Mouse (Mus musculus) heart, embryonic 16.5 days (tissue): ENCODE measurements around the gene Tnc. TPM values are rescaled to one million over a fixed set of nuclear protein-coding genes. Genes with fewer than 3 reads are reported as not detected.

Source experiments
- ATAC-seq: fragments of 200-750 bp; cut with Nextera tagmentation; replicated peaks from 2 replicates; pipeline ENCODE4 v1.8.0; 2017; ENCODE audit warnings: moderate number of reproducible peaks; ENCODE audit not compliant: insufficient read depth, low FRiP score; ENCODE audit errors: extremely low read depth
- H3K27ac ChIP-seq: fragments of 300-500 bp; sonication (generic); 2 replicates; pipeline ENCODE4 v1.5.1; 2014; ENCODE audit warnings: mild to moderate bottlenecking, low read length, control low read depth, moderate library complexity
- H3K27me3 ChIP-seq: fragments of 300-500 bp; sonication (generic); 2 replicates; pipeline ENCODE4 v1.6.1; 2014; ENCODE audit warnings: low read length, mixed read lengths; ENCODE audit not compliant: control insufficient read depth, insufficient read depth
- H3K36me3 ChIP-seq: fragments of 300-500 bp; sonication (generic); 2 replicates; pipeline ENCODE4 v1.6.1; 2014; ENCODE audit not compliant: control insufficient read depth, insufficient read depth
- H3K4me1 ChIP-seq: fragments of 300-500 bp; sonication (generic); 2 replicates; pipeline ENCODE4 v1.6.1; 2014; ENCODE audit warnings: low read length, mixed read lengths; ENCODE audit not compliant: control insufficient read depth, insufficient read depth
- H3K4me2 ChIP-seq: fragments of 300-500 bp; sonication (generic); 2 replicates; pipeline ENCODE4 v1.6.1; 2014; ENCODE audit warnings: low read depth, mild to moderate bottlenecking, control low read depth, low read length
- H3K4me3 ChIP-seq: fragments of 300-500 bp; sonication (generic); 2 replicates; pipeline ENCODE4 v1.5.1; 2014; ENCODE audit warnings: mild to moderate bottlenecking, control low read depth, low read length
- H3K9ac ChIP-seq: fragments of 300-500 bp; sonication (generic); 2 replicates; pipeline ENCODE4 v1.6.1; 2014; ENCODE audit warnings: low read length, control low read depth
- H3K9me3 ChIP-seq: fragments of 300-500 bp; sonication (generic); replicated peaks from 2 replicates; pipeline ENCODE4 v1.6.1; 2016; ENCODE audit warnings: low read length; ENCODE audit not compliant: control insufficient read depth
- WGBS: fragments of 180-500 bp; shearing (Covaris S2); extraction: QIAGEN DNeasy Blood & Tissue Kit; methylation state at CpG from one replicate; pipeline ENCODE4 v1.1.7; 2014; 5-methylcytosine and 5-hydroxymethylcytosine counted together
- polyA plus RNA-seq: library from polyadenylated mRNA; unstranded; fragments of >200 nt; fragmentation: Nextera tagmentation; extraction: Ambion mirVana; gene quantifications from 2 replicates; pipeline ENCODE4 v1.2.1, GENCODE M21; 2015

The Tnc gene
- polyA plus RNA-seq, 1 experiment from 2014 or later = 31.3 TPM

DNA sequence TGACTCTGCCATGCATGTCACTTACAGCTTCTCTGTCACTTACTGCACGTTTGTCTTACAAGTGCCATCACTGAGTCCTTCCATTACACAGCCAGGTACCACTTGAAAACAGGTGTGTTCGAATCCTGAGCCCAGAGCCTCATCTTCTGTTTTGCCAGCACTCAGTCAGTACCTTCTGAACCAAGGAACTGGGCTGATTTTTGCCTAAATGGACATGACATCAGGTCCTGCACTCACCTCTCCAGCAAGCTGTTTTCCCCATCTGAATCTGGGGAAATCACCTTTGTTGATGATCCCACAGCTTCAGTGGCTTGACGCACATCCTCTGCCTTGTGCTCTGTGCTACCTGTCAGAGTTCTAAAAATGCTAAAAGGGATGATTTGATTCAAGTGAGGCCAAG, 107.4 kb downstream of the Tnc start:
- no peak for ATAC-seq
- Histone ChIP-seq H3K36me3 (no peaks in the 10 kb centered on the region), H3K27me3 (peaks cover 5% of the 10 kb centered on the region; the same call in 1 of the 2 replicates), H3K9me3 (no peaks in the 10 kb centered on the region), H3K4me2 (no peak overlapping the region), H3K27ac (no peak overlapping the region), H3K4me3 (no peak overlapping the region), H3K9ac (no peak overlapping the region), H3K4me1 (no peaks in the 10 kb centered on the region)
- WGBS = 63% methylated on average over 3 of the region's 3 CpGs

GRCm38 (mm10) chr4:63935960-63936359, 110.9 kb downstream of the Tnc start:
- 84% methylated on average over 4 of the region's 4 CpGs for WGBS
- Histone ChIP-seq H3K36me3 (no peaks in the 10 kb centered on the region), H3K27me3 (peaks cover 5% of the 10 kb centered on the region; the same call in 1 of the 2 replicates), H3K9me3 (peaks cover 3% of the 10 kb centered on the region; the same call in 1 of the 2 replicates), H3K27ac (no peak overlapping the region), H3K9ac (no peak overlapping the region), H3K4me2 (no peak overlapping the region), H3K4me3 (no peak overlapping the region), H3K4me1 (no peaks in the 10 kb centered on the region)
- ATAC-seq = no peak

DNA sequence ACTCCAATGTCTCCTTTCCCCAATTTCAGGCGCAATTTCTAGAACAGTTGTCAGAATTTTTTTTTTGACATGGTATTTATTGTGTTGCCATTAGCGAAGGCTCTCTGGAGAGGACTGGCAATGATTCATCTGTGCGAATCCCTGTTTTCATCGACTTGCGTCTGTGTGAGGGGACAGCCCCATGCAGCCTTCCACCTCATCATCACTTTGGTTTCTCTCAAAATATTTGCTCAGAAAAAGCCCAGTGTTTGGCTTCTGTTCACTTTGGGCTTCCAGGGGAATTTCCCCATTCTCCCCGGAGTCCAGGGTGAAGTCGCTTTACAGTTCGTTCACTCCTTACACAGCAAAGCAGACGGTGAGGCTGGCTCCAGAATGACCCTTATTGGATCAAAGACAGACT, 111.5 kb downstream of the Tnc start:
- H3K36me3 ChIP-seq = no peaks in the 10 kb centered on the region
- no peak overlapping the region for H3K27ac ChIP-seq
- ATAC-seq = no peak
- 76% methylated on average over 9 of the region's 9 CpGs for WGBS
- no peak overlapping the region for H3K9ac ChIP-seq
- H3K4me2 ChIP-seq = no peak overlapping the region
- H3K4me3 ChIP-seq = no peak overlapping the region
- peaks cover 3% of the 10 kb centered on the region; the same call in 1 of the 2 replicates for H3K9me3 ChIP-seq
- H3K27me3 ChIP-seq = 0 out of 2 replicates have a peak, but pooled peaks cover 3% of the 10 kb centered on the region
- H3K4me1 ChIP-seq = no peaks in the 10 kb centered on the region

DNA sequence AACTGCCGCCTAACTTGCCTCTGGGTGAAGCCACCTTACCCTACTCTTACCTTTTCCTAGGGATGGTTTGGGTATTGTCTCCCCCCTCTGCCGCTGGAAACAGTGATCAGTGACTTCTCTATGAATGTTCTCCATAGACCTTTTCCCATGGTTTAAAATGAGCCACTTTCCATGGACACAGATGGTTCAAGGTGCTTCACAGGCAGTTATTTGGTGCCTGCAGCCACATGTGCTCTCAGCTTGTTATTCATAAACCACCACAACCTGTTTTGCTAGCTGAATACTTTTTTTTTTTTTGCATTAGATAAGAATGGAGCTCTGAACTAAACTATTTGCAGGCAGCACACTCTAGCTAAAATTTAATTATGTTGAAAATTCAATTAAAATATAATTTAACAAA, 116.0 kb downstream of the Tnc start:
- Histone ChIP-seq H3K9ac (no peak overlapping the region), H3K4me3 (no peak overlapping the region), H3K4me2 (no peak overlapping the region), H3K9me3 (peaks cover 3% of the 10 kb centered on the region; the same call in 1 of the 2 replicates), H3K27ac (no peak overlapping the region), H3K4me1 (no peaks in the 10 kb centered on the region), H3K36me3 (no peaks in the 10 kb centered on the region), H3K27me3 (no peaks in the 10 kb centered on the region)
- WGBS = 81% methylated on average over 2 of the region's 2 CpGs
- ATAC-seq = no peak

DNA sequence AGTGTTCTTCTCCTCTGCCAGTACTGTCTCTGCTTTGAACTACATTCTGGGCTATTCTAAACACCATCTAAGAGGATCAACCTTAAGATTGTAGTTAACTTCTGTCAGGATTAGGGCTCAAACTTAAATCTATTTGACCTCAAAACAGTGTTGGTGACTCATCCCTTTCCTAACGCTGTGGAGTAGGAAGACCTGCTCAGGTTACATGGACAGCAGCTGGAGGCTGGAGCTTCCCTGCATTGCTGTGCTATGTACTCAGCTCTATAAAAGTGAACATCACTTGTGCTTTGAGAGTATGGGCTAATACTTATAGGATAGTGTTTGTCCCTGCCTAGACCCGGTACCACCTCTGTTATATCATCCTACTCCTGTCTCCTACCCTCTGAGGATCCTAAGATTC, 117.3 kb downstream of the Tnc start:
- ATAC-seq = no peak
- H3K4me3 ChIP-seq = no peak overlapping the region
- WGBS = 58% methylated on average over 2 of the region's 2 CpGs
- H3K4me1 ChIP-seq = no peaks in the 10 kb centered on the region
- H3K36me3 ChIP-seq = no peaks in the 10 kb centered on the region
- no peak overlapping the region for H3K27ac ChIP-seq
- no peak overlapping the region for H3K4me2 ChIP-seq
- peaks cover 3% of the 10 kb centered on the region; the same call in 1 of the 2 replicates for H3K9me3 ChIP-seq
- H3K27me3 ChIP-seq = no peaks in the 10 kb centered on the region
- H3K9ac ChIP-seq = no peak overlapping the region

DNA sequence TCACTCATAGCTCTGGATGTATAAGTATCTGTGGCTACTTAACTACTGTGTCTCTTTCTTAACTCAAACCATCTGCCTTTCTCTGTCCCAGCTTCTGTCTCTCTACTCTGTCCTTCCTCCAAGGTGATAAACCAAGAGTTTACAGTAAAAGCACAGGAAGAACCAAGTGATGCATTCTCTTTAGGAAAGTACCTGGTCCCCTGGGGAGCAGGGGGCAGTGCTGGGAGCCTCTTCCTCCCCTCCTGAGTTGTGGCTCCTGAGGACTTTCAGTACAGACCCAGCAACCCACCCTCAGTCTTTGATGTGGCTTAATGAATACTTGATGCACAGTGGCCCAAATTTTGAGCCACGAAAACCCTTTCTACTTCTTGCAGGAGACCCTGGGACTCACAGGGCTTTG, 118.6 kb downstream of the Tnc start:
- Histone ChIP-seq H3K36me3 (no peaks in the 10 kb centered on the region), H3K4me1 (no peaks in the 10 kb centered on the region), H3K9me3 (peaks cover 3% of the 10 kb centered on the region; the same call in 1 of the 2 replicates), H3K4me2 (no peak overlapping the region), H3K27ac (no peak overlapping the region), H3K4me3 (no peak overlapping the region), H3K9ac (no peak overlapping the region), H3K27me3 (no peaks in the 10 kb centered on the region)
- WGBS = 71% methylated on average over 1 of the region's 1 CpGs
- ATAC-seq = no peak

DNA sequence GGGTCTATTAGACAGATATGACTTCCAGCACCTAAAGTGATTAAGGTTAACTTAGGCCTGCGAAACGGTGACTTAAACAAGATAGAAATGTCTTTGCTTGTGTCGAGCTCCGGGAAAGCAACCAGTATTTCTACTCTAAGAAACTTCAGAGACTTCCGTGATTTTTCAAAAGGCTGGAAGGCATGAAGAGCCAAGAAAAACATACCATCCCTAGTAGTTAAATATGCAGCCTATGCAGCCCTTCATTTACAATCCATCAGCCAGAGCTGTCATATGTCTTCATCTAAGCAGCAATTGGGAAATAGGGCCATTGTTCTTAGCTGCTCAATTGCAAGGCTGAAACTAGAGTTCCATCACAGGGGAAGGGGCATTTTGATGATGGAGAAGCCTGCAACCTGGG, 129.6 kb downstream of the Tnc start:
- Histone ChIP-seq H3K36me3 (no peaks in the 10 kb centered on the region), H3K27me3 (no peaks in the 10 kb centered on the region), H3K4me2 (no peak overlapping the region), H3K9ac (no peak overlapping the region), H3K4me1 (peaks cover 5% of the 10 kb centered on the region; the same call in 1 of the 2 replicates), H3K27ac (no peak overlapping the region), H3K4me3 (no peak overlapping the region), H3K9me3 (no peaks in the 10 kb centered on the region)
- 50% methylated on average over 5 of the region's 5 CpGs for WGBS
- no peak for ATAC-seq

- Histone ChIP-seq H3K4me2 (no peak overlapping the region), H3K9me3 (no peaks in the 10 kb centered on the region), H3K9ac (no peak overlapping the region), H3K36me3 (no peaks in the 10 kb centered on the region), H3K27me3 (no peaks in the 10 kb centered on the region), H3K27ac (no peak overlapping the region), H3K4me1 (peaks cover 5% of the 10 kb centered on the region; the same call in 1 of the 2 replicates), H3K4me3 (no peak overlapping the region)
- 34% methylated on average over 8 of the region's 8 CpGs for WGBS
- no peak for ATAC-seq
These were observed 130.1 kb downstream of the Tnc start for GRCm38 (mm10) chr4:63916753-63917152.

GRCm38 (mm10) chr4:63916288-63916687, 130.5 kb downstream of the Tnc start:
- Histone ChIP-seq H3K4me1 (peaks cover 5% of the 10 kb centered on the region; the same call in 1 of the 2 replicates), H3K9ac (no peak overlapping the region), H3K27ac (no peak overlapping the region), H3K9me3 (no peaks in the 10 kb centered on the region), H3K4me2 (no peak overlapping the region), H3K36me3 (no peaks in the 10 kb centered on the region), H3K27me3 (no peaks in the 10 kb centered on the region), H3K4me3 (no peak overlapping the region)
- no peak for ATAC-seq
- 56% methylated on average over 3 of the region's 3 CpGs for WGBS
